Mouse (Mus musculus): ENCODE results near the gene Hnrnpul2. TPM values are rescaled to one million over a fixed set of nuclear protein-coding genes. Genes with fewer than 3 reads are reported as not detected.
A peak's percentile ranks its signal among the peaks of the same experiment; 100 is the strongest.

Gene Hnrnpul2
- polyA plus RNA-seq, 1 experiment: 54.1 TPM

DNA sequence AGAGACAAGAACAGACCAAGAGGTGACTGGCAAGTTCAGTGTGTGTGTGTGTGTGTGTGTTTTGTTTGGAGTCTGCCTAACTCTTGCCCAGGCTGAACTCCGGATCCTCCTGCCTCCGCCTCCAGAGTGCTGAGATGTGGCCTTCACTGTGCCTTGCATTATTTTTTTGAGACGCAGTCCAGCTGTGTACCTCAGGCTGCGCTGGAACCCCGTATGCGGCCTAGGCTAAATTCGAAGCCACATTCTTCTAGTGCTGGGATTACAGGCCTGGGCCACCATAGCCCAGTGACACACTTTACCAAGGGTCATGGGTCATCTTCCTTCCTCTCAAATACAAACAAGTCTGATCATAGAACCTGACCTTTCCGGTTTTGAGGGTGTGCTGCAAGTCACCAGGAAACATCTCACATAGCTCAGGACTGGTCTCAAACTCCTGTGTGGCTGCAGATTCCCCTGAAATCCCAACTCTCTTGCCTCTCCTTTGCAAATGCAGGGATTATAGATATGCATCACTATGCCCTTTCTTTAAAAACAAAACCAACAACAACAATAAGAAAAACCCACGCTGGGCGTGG is 52.5 kb downstream of the Hnrnpul2 start:
- H3K36me3 ChIP-seq (replicated peaks; ENCODE audit: low read length): peaks cover 51% of the 10 kb centered on the region
- no peaks in the 10 kb centered on the region for H3K9me3 ChIP-seq
- H3K4me3 ChIP-seq (replicated peaks): peak overlapping the region; percentile 97
- no peaks in the 10 kb centered on the region for H3K27me3 ChIP-seq (replicated peaks)
- H3K4me1 ChIP-seq: peaks cover 53% of the 10 kb centered on the region
- no peak for TF ChIP-seq GATA1 (IDR thresholded peaks at IDR 0.05; ENCODE audit: borderline replicate concordance, low read length)
- TF ChIP-seq FLI1 (IDR thresholded peaks at IDR 0.05; ENCODE audit: low read length): no peak

- H3K27me3 ChIP-seq (replicated peaks): no peaks in the 10 kb centered on the region
- TF ChIP-seq FLI1 (IDR thresholded peaks at IDR 0.05; ENCODE audit: low read length): no peak
- TF ChIP-seq GATA1 (IDR thresholded peaks at IDR 0.05; ENCODE audit: borderline replicate concordance, low read length): no peak
These were observed 55.2 kb downstream of the Hnrnpul2 start for GRCm38 (mm10) chr19:8875031-8875430.

GRCm38 (mm10) chr19:8880311-8881033 is 60.7 kb downstream of the Hnrnpul2 start, which contains the start of gene Uqcc3:
Gene Uqcc3, minus strand, starts transcription at chr19:8880923.
- peaks cover 32% of the 10 kb centered on the region for H3K4me1 ChIP-seq
- H3K36me3 ChIP-seq (replicated peaks; ENCODE audit: low read length): peaks cover 39% of the 10 kb centered on the region
- no peaks in the 10 kb centered on the region for H3K9me3 ChIP-seq
- TF ChIP-seq GATA1 (IDR thresholded peaks at IDR 0.05; ENCODE audit: borderline replicate concordance, low read length) (no peak), FLI1 (IDR thresholded peaks at IDR 0.05; ENCODE audit: low read length) (no peak)
- H3K4me3 ChIP-seq (replicated peaks): peak within 1 kb of the TSS; percentile 100
- H3K27me3 ChIP-seq (replicated peaks): no peaks in the 10 kb centered on the region

More at GRCm38 (mm10) chr19:8875031-8875430, 55.2 kb downstream of the Hnrnpul2 start:
- H3K4me1 ChIP-seq: peaks cover 46% of the 10 kb centered on the region
- H3K36me3 ChIP-seq (replicated peaks; ENCODE audit: low read length): peaks cover 72% of the 10 kb centered on the region
- H3K9me3 ChIP-seq: no peaks in the 10 kb centered on the region
- peak overlapping the region; percentile 44 for H3K4me3 ChIP-seq (replicated peaks)

DNA sequence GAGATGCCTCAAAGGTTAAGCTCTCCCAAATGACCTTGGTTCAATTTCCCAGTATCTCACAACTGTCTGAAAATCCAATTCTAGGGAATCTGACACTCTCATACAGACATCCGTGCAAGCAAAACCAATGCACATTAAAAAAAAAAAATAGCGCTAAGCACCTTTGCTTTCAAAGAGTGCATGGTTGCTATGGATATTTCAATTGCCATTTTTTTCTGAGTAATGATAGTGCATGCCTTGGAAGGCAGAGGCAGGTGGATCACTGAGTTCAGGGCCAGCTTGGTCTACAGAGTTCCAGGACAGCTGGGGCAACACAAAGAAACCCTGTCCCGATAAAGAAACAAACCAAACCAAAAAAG is 61.2 kb downstream of the Hnrnpul2 start:
- TF ChIP-seq GATA1 (IDR thresholded peaks at IDR 0.05; ENCODE audit: borderline replicate concordance, low read length) (no peak), FLI1 (IDR thresholded peaks at IDR 0.05; ENCODE audit: low read length) (no peak)
- H3K27me3 ChIP-seq (replicated peaks): no peaks in the 10 kb centered on the region
- H3K36me3 ChIP-seq (replicated peaks; ENCODE audit: low read length): peaks cover 33% of the 10 kb centered on the region
- peak overlapping the region; percentile 100 for H3K4me3 ChIP-seq (replicated peaks)
- no peaks in the 10 kb centered on the region for H3K9me3 ChIP-seq
- H3K4me1 ChIP-seq: peaks cover 32% of the 10 kb centered on the region

GRCm38 (mm10) chr19:8883616-8884015 is 63.8 kb downstream of the Hnrnpul2 start, which contains the start of the genes Lbhd1 and Gm49403:
Gene Lbhd1, plus strand, starts transcription at chr19:8883732.
Gene Gm49403, plus strand, starts transcription at chr19:8883930.
- Histone ChIP-seq H3K36me3 (replicated peaks; ENCODE audit: low read length) (peaks cover 9% of the 10 kb centered on the region), H3K9me3 (no peaks in the 10 kb centered on the region)

More at GRCm38 (mm10) chr19:8883616-8884015, 63.8 kb downstream of the Hnrnpul2 start, which contains the start of the genes Lbhd1 and Gm49403:
- Histone ChIP-seq H3K4me1 (peaks cover 41% of the 10 kb centered on the region), H3K27me3 (replicated peaks) (no peaks in the 10 kb centered on the region), H3K4me3 (replicated peaks) (no peak within 1 kb of the TSS)
- TF ChIP-seq GATA1 (IDR thresholded peaks at IDR 0.05; ENCODE audit: borderline replicate concordance, low read length) (no peak), FLI1 (IDR thresholded peaks at IDR 0.05; ENCODE audit: low read length) (no peak)

Other genes starting within 250 kb of the Hnrnpul2 start
- gene Slc22a8, start 228.8 kb upstream of the Hnrnpul2 start, polyA plus RNA-seq (2012; ENCODE audit: insufficient read depth, low replicate concordance): not detected in 2 replicates
- not detected in 2 replicates for gene Slc22a6, start 202.0 kb upstream of the Hnrnpul2 start, polyA plus RNA-seq (2012; ENCODE audit: insufficient read depth, low replicate concordance)
- 0.02 TPM in 1 of 2 replicates, not detected in the other for gene Chrm1, start 156.2 kb upstream of the Hnrnpul2 start, polyA plus RNA-seq (2012; ENCODE audit: insufficient read depth, low replicate concordance)
- 139 and 161 TPM in 2 replicates for gene Slc3a2, start 96.6 kb upstream of the Hnrnpul2 start, polyA plus RNA-seq (2012; ENCODE audit: insufficient read depth, low replicate concordance)
- gene Wdr74, start 84.2 kb upstream of the Hnrnpul2 start, polyA plus RNA-seq (2012; ENCODE audit: insufficient read depth, low replicate concordance): 3.7 and 16.5 TPM in 2 replicates
- gene 1700092M07Rik, start 79.3 kb upstream of the Hnrnpul2 start, polyA plus RNA-seq (2012; ENCODE audit: insufficient read depth, low replicate concordance): 0.86 TPM in 1 of 2 replicates, not detected in the other
- gene Stx5a, start 78.6 kb upstream of the Hnrnpul2 start, polyA plus RNA-seq (2012; ENCODE audit: insufficient read depth, low replicate concordance): 18.8 and 39.1 TPM in 2 replicates
- 10.6 and 13.3 TPM in 2 replicates for gene Nxf1, start 62.9 kb upstream of the Hnrnpul2 start, polyA plus RNA-seq (2012; ENCODE audit: insufficient read depth, low replicate concordance)
- 53.5 and 407 TPM in 2 replicates for gene Tmem223, start 49.0 kb upstream of the Hnrnpul2 start, polyA plus RNA-seq (2012; ENCODE audit: insufficient read depth, low replicate concordance)
- 154 and 203 TPM in 2 replicates for gene Tmem179b, start 45.5 kb upstream of the Hnrnpul2 start, polyA plus RNA-seq (2012; ENCODE audit: insufficient read depth, low replicate concordance)
- 33.7 and 61.6 TPM in 2 replicates for gene Taf6l, start 33.6 kb upstream of the Hnrnpul2 start, polyA plus RNA-seq (2012; ENCODE audit: insufficient read depth, low replicate concordance)
- 6.3 TPM in 1 of 2 replicates, not detected in the other for gene Polr2g, start 21.4 kb upstream of the Hnrnpul2 start, polyA plus RNA-seq (2012; ENCODE audit: insufficient read depth, low replicate concordance)
- 1.3 and 5.9 TPM in 2 replicates for gene Zbtb3, start 17.5 kb upstream of the Hnrnpul2 start, polyA plus RNA-seq (2012; ENCODE audit: insufficient read depth, low replicate concordance)
- gene Ttc9c, start 677 bp upstream of the Hnrnpul2 start, polyA plus RNA-seq (2012; ENCODE audit: insufficient read depth, low replicate concordance): 0.51 TPM in 1 of 2 replicates, not detected in the other
- 44.9 and 148 TPM in 2 replicates for gene AC129217.1, start 9.8 kb downstream of the Hnrnpul2 start, polyA plus RNA-seq (2012; ENCODE audit: insufficient read depth, low replicate concordance)
- gene Bscl2, start 17.5 kb downstream of the Hnrnpul2 start, polyA plus RNA-seq (2012; ENCODE audit: insufficient read depth, low replicate concordance): 124 and 182 TPM in 2 replicates
- not detected in 2 replicates for gene Gng3, start 19.2 kb downstream of the Hnrnpul2 start, polyA plus RNA-seq (2012; ENCODE audit: insufficient read depth, low replicate concordance)
- 0.23 TPM in 1 of 2 replicates, not detected in the other for gene Lrrn4cl, start 30.8 kb downstream of the Hnrnpul2 start, polyA plus RNA-seq (2012; ENCODE audit: insufficient read depth, low replicate concordance)
- gene Ubxn1, start 51.5 kb downstream of the Hnrnpul2 start, polyA plus RNA-seq (2012; ENCODE audit: insufficient read depth, low replicate concordance): 125 and 325 TPM in 2 replicates
- gene Uqcc3, start 60.9 kb downstream of the Hnrnpul2 start, polyA plus RNA-seq (2012; ENCODE audit: insufficient read depth, low replicate concordance): 6.2 and 84.6 TPM in 2 replicates
- gene Lbhd1, start 63.7 kb downstream of the Hnrnpul2 start, polyA plus RNA-seq (2012; ENCODE audit: insufficient read depth, low replicate concordance): 1.5 TPM in 1 of 2 replicates, not detected in the other
- gene Gm49403, start 63.9 kb downstream of the Hnrnpul2 start, polyA plus RNA-seq (2012; ENCODE audit: insufficient read depth, low replicate concordance): not detected in 2 replicates
- gene 1810009A15Rik, start 68.8 kb downstream of the Hnrnpul2 start, polyA plus RNA-seq (2012; ENCODE audit: insufficient read depth, low replicate concordance): 10.2 and 72.7 TPM in 2 replicates
- gene Gm49416, start 68.9 kb downstream of the Hnrnpul2 start, polyA plus RNA-seq (2012; ENCODE audit: insufficient read depth, low replicate concordance): 12.5 TPM in 1 of 2 replicates, not detected in the other
- 22.4 and 29.0 TPM in 2 replicates for gene Ints5, start 73.0 kb downstream of the Hnrnpul2 start, polyA plus RNA-seq (2012; ENCODE audit: insufficient read depth, low replicate concordance)
- 4.0 and 25.1 TPM in 2 replicates for gene Ganab, start 78.1 kb downstream of the Hnrnpul2 start, polyA plus RNA-seq (2012; ENCODE audit: insufficient read depth, low replicate concordance)
- 135 and 141 TPM in 2 replicates for gene B3gat3, start 100.4 kb downstream of the Hnrnpul2 start, polyA plus RNA-seq (2012; ENCODE audit: insufficient read depth, low replicate concordance)
- 4.2 and 8.2 TPM in 2 replicates for gene Rom1, start 109.3 kb downstream of the Hnrnpul2 start, polyA plus RNA-seq (2012; ENCODE audit: insufficient read depth, low replicate concordance)
- 31.6 and 32.2 TPM in 2 replicates for gene Eml3, start 109.5 kb downstream of the Hnrnpul2 start, polyA plus RNA-seq (2012; ENCODE audit: insufficient read depth, low replicate concordance)
- 5.1 and 27.3 TPM in 2 replicates for gene Mta2, start 121.9 kb downstream of the Hnrnpul2 start, polyA plus RNA-seq (2012; ENCODE audit: insufficient read depth, low replicate concordance)
- gene Tut1, start 133.8 kb downstream of the Hnrnpul2 start, polyA plus RNA-seq (2012; ENCODE audit: insufficient read depth, low replicate concordance): 25.5 and 37.3 TPM in 2 replicates
- 36.7 and 78.5 TPM in 2 replicates for gene Eef1g, start 147.0 kb downstream of the Hnrnpul2 start, polyA plus RNA-seq (2012; ENCODE audit: insufficient read depth, low replicate concordance)
- gene Ahnak, start 169.3 kb downstream of the Hnrnpul2 start, polyA plus RNA-seq (2012; ENCODE audit: insufficient read depth, low replicate concordance): 4.6 and 28.7 TPM in 2 replicates

Data from megakaryocyte, embryonic 14.5 days (primary cell).